Mouse (Mus musculus): Measurements from ENCODE around the gene Hoxc10. TPM values are rescaled to one million over a fixed set of nuclear protein-coding genes. Genes with fewer than 3 reads are reported as not detected.

The Hoxc10 gene
- polyA plus RNA-seq, 1 experiment: 16.4 TPM

DNA sequence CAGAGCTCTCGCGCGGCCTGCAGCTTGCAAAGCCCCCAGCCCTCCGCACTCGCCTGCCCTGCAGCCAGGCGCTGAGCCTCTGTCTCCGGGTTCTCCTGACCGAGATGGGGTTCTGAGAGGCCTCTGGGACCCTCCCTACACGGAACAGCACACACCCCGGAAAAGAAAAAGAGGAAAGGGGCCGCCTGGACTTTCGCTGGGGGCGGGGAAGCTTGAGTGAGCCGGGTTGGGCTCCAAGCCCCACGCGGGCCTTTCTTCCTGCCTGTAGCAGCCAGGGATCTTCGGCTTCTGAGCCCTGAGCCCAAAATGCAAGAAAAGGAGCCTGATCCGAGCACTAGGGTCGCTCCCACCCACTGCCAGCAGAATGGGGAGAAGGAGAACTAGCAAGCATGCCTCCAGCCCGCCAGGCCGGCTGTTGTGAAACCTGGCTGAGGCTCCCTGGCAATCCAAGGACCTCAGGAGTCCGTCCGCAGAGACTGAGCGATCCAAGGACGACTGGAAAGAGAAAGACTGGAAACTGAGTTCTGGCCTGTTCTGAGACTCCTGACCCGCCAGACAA lies 45.4 kb downstream of the Hoxc10 start:
- TF ChIP-seq POLR2A (IDR thresholded peaks at IDR 0.05; ENCODE audit: low read depth, low read length) (no peak), CTCF (conservative IDR thresholded peaks at IDR 0.05; ENCODE audit: insufficient read depth, insufficient read length, low read depth, low read length) (no peak)
- no peaks in the 10 kb centered on the region for H3K4me1 ChIP-seq (ENCODE audit: control insufficient read depth, insufficient read depth, low read length)
- H3K27ac ChIP-seq (ENCODE audit: insufficient read depth, low read depth, low read length): no peak overlapping the region
- 0 out of 2 replicates have a peak, but pooled peaks cover 2% of the 10 kb centered on the region for H3K27me3 ChIP-seq (replicated peaks; ENCODE audit: control insufficient read depth, insufficient read depth, low read length)
- DNase-seq: no peak
- WGBS: 54% methylated on average over 26 of the region's 26 CpGs
- H3K4me3 ChIP-seq (ENCODE audit: insufficient read depth, low read depth, low read length): no peak overlapping the region
- H3K36me3 ChIP-seq (ENCODE audit: control insufficient read depth, insufficient read depth, low read length): no peaks in the 10 kb centered on the region

DNA sequence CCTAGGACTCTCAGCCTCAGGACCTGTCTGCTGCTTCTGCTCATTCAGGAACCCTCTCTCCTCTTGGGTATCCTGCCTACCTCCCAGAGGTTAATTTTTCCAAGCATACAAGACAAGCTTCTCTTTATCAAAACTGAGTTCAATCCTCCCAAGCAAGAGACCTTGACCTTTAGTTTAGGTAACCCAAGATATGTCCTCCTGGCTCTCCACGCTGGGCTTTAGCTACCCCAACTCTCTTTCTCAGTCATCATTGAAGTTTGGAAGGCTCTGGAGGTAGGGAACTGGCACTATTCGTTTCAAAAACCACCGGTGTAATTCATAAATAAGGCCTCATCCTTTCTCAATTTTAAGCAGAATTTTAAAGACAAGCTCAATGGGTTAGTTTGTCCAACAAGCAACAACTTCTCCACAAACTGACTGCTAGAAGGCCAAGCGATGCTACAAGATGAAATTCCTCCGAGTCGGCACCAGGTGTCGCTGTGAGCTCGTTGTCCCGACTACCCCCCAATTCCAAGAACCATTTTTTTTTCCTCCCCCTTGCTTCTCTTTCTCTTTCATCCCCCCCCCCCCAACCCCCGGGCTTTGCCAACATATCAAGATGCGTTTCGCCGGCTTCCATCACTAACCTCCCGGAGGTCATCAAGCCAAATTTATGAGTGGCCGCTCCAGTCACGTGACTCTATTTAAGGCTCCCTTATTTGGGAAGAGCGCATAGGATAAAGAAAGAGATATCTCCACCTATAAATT lies 46.8 kb downstream of the Hoxc10 start:
- 7% methylated on average over 17 of the region's 17 CpGs for WGBS
- peak overlapping the region; percentile 36 for H3K4me3 ChIP-seq (ENCODE audit: insufficient read depth, low read depth, low read length)
- peak; percentile 85 for TF ChIP-seq CTCF (conservative IDR thresholded peaks at IDR 0.05; ENCODE audit: insufficient read depth, insufficient read length, low read depth, low read length)
- TF ChIP-seq POLR2A (IDR thresholded peaks at IDR 0.05; ENCODE audit: low read depth, low read length): no peak
- peak; percentile 67 for DNase-seq
- no peak overlapping the region for H3K27ac ChIP-seq (ENCODE audit: insufficient read depth, low read depth, low read length)
- H3K36me3 ChIP-seq (ENCODE audit: control insufficient read depth, insufficient read depth, low read length): no peaks in the 10 kb centered on the region
- 0 out of 2 replicates have a peak, but pooled peaks cover 2% of the 10 kb centered on the region for H3K27me3 ChIP-seq (replicated peaks; ENCODE audit: control insufficient read depth, insufficient read depth, low read length)
- no peaks in the 10 kb centered on the region for H3K4me1 ChIP-seq (ENCODE audit: control insufficient read depth, insufficient read depth, low read length)

DNA sequence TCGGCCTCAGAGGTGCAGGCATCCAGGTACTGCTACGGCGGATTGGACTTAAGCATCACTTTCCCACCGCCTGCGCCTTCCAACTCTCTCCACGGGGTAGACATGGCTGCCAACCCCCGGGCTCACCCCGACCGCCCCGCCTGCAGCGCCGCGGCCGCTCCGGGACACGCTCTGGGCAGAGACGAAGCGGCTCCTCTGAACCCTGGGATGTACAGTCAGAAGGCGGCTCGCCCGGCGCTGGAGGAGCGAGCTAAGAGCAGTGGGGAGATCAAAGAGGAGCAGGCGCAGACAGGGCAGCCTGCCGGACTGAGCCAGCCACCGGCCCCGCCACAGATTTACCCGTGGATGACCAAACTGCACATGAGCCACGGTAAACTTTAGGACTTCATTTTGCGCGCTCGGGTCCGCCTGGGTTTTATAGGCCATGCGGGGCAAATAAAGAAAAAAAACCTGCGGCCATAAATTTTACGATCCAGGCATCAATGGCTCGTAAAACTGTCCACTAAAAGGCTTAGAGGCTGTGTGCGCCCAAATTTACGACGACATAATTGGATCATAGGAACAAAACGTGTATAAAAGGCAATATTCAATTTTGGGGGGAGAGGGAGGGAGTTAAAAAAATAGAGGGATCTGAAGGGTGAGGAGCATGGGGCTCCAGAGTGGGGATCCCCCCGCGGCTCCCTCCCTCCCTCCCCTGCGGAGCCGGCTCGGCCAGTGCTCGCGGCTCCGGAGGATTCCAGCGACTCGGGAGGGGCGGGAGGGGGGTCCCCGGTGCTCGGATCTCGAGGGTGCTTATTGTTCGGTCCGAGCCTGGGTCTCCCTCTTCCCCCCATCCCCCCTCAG lies 47.8 kb downstream of the Hoxc10 start:
- H3K4me1 ChIP-seq (ENCODE audit: control insufficient read depth, insufficient read depth, low read length): no peaks in the 10 kb centered on the region
- WGBS: 2% methylated on average over 57 of the region's 57 CpGs

GRCm38 (mm10) chr15:103015009-103015399 lies 48.4 kb downstream of the Hoxc10 start:
- 0 out of 2 replicates have a peak, but pooled peaks cover 2% of the 10 kb centered on the region for H3K27me3 ChIP-seq (replicated peaks; ENCODE audit: control insufficient read depth, insufficient read depth, low read length)
- H3K27ac ChIP-seq (ENCODE audit: insufficient read depth, low read depth, low read length): no peak overlapping the region
- no peak for DNase-seq
- TF ChIP-seq POLR2A (IDR thresholded peaks at IDR 0.05; ENCODE audit: low read depth, low read length) (no peak), CTCF (conservative IDR thresholded peaks at IDR 0.05; ENCODE audit: insufficient read depth, insufficient read length, low read depth, low read length) (no peak)
- H3K36me3 ChIP-seq (ENCODE audit: control insufficient read depth, insufficient read depth, low read length): no peaks in the 10 kb centered on the region
- H3K4me1 ChIP-seq (ENCODE audit: control insufficient read depth, insufficient read depth, low read length): no peaks in the 10 kb centered on the region
- WGBS: 32% methylated on average over 27 of the region's 28 CpGs
- peak overlapping the region; percentile 33; the same call in 1 of the 2 replicates for H3K4me3 ChIP-seq (ENCODE audit: insufficient read depth, low read depth, low read length)

More for the DNA sequence above, 47.8 kb downstream of the Hoxc10 start:
- Histone ChIP-seq H3K36me3 (ENCODE audit: control insufficient read depth, insufficient read depth, low read length) (no peaks in the 10 kb centered on the region), H3K27ac (ENCODE audit: insufficient read depth, low read depth, low read length) (0 out of 2 replicates have a peak overlapping the region, but pooled peaks have one; percentile 9), H3K4me3 (ENCODE audit: insufficient read depth, low read depth, low read length) (peak overlapping the region; percentile 63), H3K27me3 (replicated peaks; ENCODE audit: control insufficient read depth, insufficient read depth, low read length) (0 out of 2 replicates have a peak, but pooled peaks cover 2% of the 10 kb centered on the region)
- DNase-seq: peak; percentile 60
- no peak for TF ChIP-seq POLR2A (IDR thresholded peaks at IDR 0.05; ENCODE audit: low read depth, low read length)
- TF ChIP-seq CTCF (conservative IDR thresholded peaks at IDR 0.05; ENCODE audit: insufficient read depth, insufficient read length, low read depth, low read length): no peak

GRCm38 (mm10) chr15:103015406-103016166 lies 49.0 kb downstream of the Hoxc10 start:
- Histone ChIP-seq H3K27ac (ENCODE audit: insufficient read depth, low read depth, low read length) (no peak overlapping the region), H3K4me3 (ENCODE audit: insufficient read depth, low read depth, low read length) (no peak overlapping the region), H3K36me3 (ENCODE audit: control insufficient read depth, insufficient read depth, low read length) (no peaks in the 10 kb centered on the region), H3K27me3 (replicated peaks; ENCODE audit: control insufficient read depth, insufficient read depth, low read length) (0 out of 2 replicates have a peak, but pooled peaks cover 2% of the 10 kb centered on the region), H3K4me1 (ENCODE audit: control insufficient read depth, insufficient read depth, low read length) (no peaks in the 10 kb centered on the region)
- no peak for TF ChIP-seq CTCF (conservative IDR thresholded peaks at IDR 0.05; ENCODE audit: insufficient read depth, insufficient read length, low read depth, low read length)
- no peak for TF ChIP-seq POLR2A (IDR thresholded peaks at IDR 0.05; ENCODE audit: low read depth, low read length)
- DNase-seq: no peak
- WGBS: 70% methylated on average over 19 of the region's 19 CpGs

- H3K36me3 ChIP-seq (ENCODE audit: control insufficient read depth, insufficient read depth, low read length): no peaks in the 10 kb centered on the region
- H3K27ac ChIP-seq (ENCODE audit: insufficient read depth, low read depth, low read length): no peak within 1 kb of the TSS
- 0 out of 2 replicates have a peak, but pooled peaks cover 2% of the 10 kb centered on the region for H3K27me3 ChIP-seq (replicated peaks; ENCODE audit: control insufficient read depth, insufficient read depth, low read length)
- TF ChIP-seq CTCF (conservative IDR thresholded peaks at IDR 0.05; ENCODE audit: insufficient read depth, insufficient read length, low read depth, low read length): no peak
- TF ChIP-seq POLR2A (IDR thresholded peaks at IDR 0.05; ENCODE audit: low read depth, low read length): no peak
- H3K4me1 ChIP-seq (ENCODE audit: control insufficient read depth, insufficient read depth, low read length): no peaks in the 10 kb centered on the region; the same call in 1 of the 2 replicates
- DNase-seq: no peak
- H3K4me3 ChIP-seq (ENCODE audit: insufficient read depth, low read depth, low read length): no peak within 1 kb of the TSS
- 83% methylated on average over 9 of the region's 9 CpGs for WGBS
These were observed 52.0 kb downstream of the Hoxc10 start, which contains the start of gene Hoxc4 for GRCm38 (mm10) chr15:103018636-103019035. TSS of gene Hoxc4 (plus strand) at chr15:103018934.

All from kidney, adult 2 months (tissue).